Mouse (Mus musculus) ES-E14 (cell line): Measurements from ENCODE around the gene Atxn10.

ENCODE experiments used
- HCFC1 ChIP-seq: IDR thresholded peaks from 2 replicates; pipeline ENCODE4 v1.6.1; 2012; ENCODE audit warnings: low read length, inconsistent platforms, borderline replicate concordance; ENCODE audit not compliant: insufficient read depth
- ZNF384 ChIP-seq: IDR thresholded peaks from 2 replicates; pipeline ENCODE4 v1.6.1; 2012; ENCODE audit warnings: low read depth, low read length, inconsistent platforms

DNA sequence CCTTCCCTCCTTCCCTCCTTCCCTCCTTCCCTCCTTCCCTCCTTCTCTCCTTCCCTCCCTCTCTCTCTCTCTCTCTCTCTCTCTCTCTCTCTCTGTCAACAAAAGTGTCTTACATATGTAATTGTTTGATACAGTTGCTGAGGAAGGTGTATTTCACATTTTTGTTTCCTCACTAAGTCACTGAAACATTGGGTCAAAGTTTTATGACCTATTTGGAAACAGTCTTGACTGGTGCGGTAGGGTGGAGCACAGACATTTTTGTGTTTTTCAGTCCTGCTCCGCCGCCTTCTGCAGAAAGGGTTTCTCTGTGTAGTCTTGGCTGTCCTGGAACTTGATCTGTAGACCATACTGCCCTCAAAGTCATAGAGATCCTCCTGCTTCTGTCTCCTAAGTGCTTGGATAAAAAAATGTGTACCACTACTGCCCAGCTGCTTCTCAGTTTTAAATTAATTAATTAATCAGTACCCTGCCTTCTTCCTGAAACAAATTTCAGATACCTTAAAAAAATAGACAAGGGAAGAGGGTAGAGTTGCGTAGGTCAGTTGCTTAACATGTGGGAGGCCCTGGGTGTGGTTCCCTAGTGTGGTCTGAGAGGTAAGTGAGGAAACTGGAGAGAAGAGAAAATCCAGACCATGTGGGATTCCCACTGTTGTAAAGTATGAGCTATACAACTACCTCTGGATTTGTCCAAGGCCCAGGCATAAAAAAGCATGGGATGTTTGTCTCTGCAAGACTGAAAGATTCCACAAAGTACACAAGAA, 21.6 kb downstream of the Atxn10 start:
- TF ChIP-seq HCFC1: no peak
- no peak for TF ChIP-seq ZNF384
